Mouse (Mus musculus) thymus, adult 2 months (tissue): ENCODE data around the gene Cntnap1. TPM values are rescaled to one million over a fixed set of nuclear protein-coding genes. Genes with fewer than 3 reads are reported as not detected.

ENCODE experiments used
- DNase-seq: peaks from one replicate; pipeline ENCODE4 v3.0.0; 2021
- H3K27ac ChIP-seq: fragments of 200-500 bp; 2 replicates; pipeline ENCODE4 v1.5.1; 2012; ENCODE audit warnings: low read length, control low read depth; ENCODE audit not compliant: control insufficient read depth, insufficient read depth
- H3K27me3 ChIP-seq: fragments of 200-500 bp; 2 replicates; pipeline ENCODE4 v1.6.1; 2012; ENCODE audit warnings: mild to moderate bottlenecking, low read length, moderate library complexity, mixed read lengths; ENCODE audit not compliant: control insufficient read depth, insufficient read depth
- H3K36me3 ChIP-seq: fragments of 200-500 bp; 2 replicates; pipeline ENCODE4 v1.6.1; 2012; ENCODE audit warnings: mild to moderate bottlenecking, low read length, moderate library complexity; ENCODE audit not compliant: control insufficient read depth, insufficient read depth
- H3K4me1 ChIP-seq: fragments of 200-500 bp; replicated peaks from 2 replicates; pipeline ENCODE4 v1.6.1; 2012; ENCODE audit warnings: low read length; ENCODE audit not compliant: control insufficient read depth, insufficient read depth
- H3K4me3 ChIP-seq: fragments of 200-500 bp; 2 replicates; pipeline ENCODE4 v1.5.1; 2012; ENCODE audit warnings: mild to moderate bottlenecking, low read length, control low read depth, moderate library complexity; ENCODE audit not compliant: control insufficient read depth, insufficient read depth
- CTCF ChIP-seq: fragments of 200-500 bp; IDR thresholded peaks from 2 replicates; pipeline ENCODE4 v1.5.1; 2012; ENCODE audit warnings: mild to moderate bottlenecking, control low read depth, low read length, moderate library complexity, borderline replicate concordance; ENCODE audit not compliant: control insufficient read depth, poor library complexity, insufficient read depth; ENCODE audit errors: extremely low read depth
- POLR2A ChIP-seq: fragments of 200-500 bp; IDR thresholded peaks from 2 replicates; pipeline ENCODE4 v1.6.1; 2012; ENCODE audit warnings: mild to moderate bottlenecking, low read length, control low read depth, moderate library complexity; ENCODE audit not compliant: control insufficient read depth, poor library complexity, insufficient read depth; ENCODE audit errors: extremely low read depth
- WGBS: fragments of 180-500 bp; shearing (Covaris S2); methylation state at CpG from one replicate; pipeline ENCODE4 v1.1.7; 2018; 5-methylcytosine and 5-hydroxymethylcytosine counted together
- polyA plus RNA-seq: library from polyadenylated mRNA; depleted of rRNA; stranded (reverse); fragments of >200 nt; gene quantifications from 2 replicates; pipeline ENCODE4 v1.2.3, GENCODE M21; 2012

Cntnap1 gene
- polyA plus RNA-seq, 1 experiment: 4.5 TPM

DNA sequence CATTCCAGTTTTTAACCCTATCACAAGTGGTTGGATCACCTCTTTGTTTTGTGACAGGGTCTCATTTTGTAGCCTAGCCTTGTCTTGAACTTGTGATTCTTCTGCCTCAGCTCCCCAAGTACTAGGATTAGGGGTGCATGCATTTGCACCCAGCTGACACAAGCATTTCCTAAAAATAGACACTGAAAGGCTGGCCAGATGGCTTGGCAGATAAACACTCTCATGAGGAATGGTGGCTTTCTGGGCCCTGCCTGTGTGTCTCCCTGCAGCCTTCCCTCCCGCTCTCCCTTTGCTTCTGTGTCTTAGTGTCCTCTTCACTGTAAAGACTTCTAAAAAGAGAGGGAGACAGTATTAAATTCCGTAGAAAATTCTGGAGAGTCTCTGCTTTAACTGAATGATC lies 39.1 kb upstream of the Cntnap1 start:
- Histone ChIP-seq H3K4me1 (0 out of 2 replicates have a peak, but pooled peaks cover 2% of the 10 kb centered on the region), H3K4me3 (no peak overlapping the region), H3K36me3 (peaks cover 3% of the 10 kb centered on the region), H3K27me3 (no peaks in the 10 kb centered on the region), H3K27ac (no peak overlapping the region)
- DNase-seq: no peak
- TF ChIP-seq POLR2A (no peak), CTCF (no peak)
- WGBS: 82% methylated on average over 2 of the region's 2 CpGs

DNA sequence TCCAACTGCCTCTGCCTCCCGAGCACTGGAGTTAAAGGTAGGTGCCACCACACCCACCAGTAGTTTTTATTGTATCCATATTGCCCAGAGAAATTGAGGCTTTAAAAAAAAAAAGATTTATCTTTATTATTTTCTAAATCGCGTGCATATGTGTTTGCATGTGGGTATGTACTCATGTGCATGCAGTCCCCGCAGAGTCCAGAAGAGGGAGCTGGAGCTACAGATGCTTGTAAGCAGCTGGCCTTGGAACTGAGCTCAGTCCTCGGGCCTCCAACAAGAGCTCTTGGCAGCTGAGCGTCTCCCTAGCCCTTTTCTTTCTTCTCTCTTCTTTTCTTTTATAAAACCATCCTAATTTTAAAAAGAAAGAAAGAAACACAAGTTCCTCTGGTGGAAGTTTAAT lies 38.6 kb upstream of the Cntnap1 start:
- H3K4me3 ChIP-seq: no peak overlapping the region
- H3K4me1 ChIP-seq: 0 out of 2 replicates have a peak, but pooled peaks cover 2% of the 10 kb centered on the region
- DNase-seq: no peak
- H3K36me3 ChIP-seq: no peaks in the 10 kb centered on the region; the same call in 1 of the 2 replicates
- TF ChIP-seq CTCF (no peak), POLR2A (no peak)
- WGBS: 99% methylated on average over 6 of the region's 6 CpGs
- H3K27me3 ChIP-seq: no peaks in the 10 kb centered on the region
- no peak overlapping the region for H3K27ac ChIP-seq

DNA sequence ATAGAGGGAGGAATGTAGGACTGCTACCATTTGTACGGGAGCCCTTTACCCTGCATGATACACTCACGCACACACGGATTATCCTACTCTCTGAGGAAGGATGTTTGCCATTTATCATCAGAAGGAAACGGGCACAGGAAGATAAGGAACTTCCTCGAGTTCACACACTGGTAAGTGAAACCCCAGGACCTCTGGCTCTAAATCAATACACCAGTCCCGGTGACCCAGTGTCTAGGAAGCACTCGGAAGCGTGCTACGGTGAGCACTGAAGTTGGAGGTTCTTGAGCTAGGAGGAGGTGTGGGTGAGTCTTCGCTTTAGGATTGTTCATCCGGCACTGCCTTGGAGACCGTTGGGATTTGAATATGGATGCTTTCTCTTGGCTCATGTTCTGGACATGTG lies 37.3 kb upstream of the Cntnap1 start:
- Histone ChIP-seq H3K27me3 (no peaks in the 10 kb centered on the region), H3K4me1 (0 out of 2 replicates have a peak, but pooled peaks cover 2% of the 10 kb centered on the region), H3K27ac (no peak overlapping the region), H3K36me3 (no peaks in the 10 kb centered on the region), H3K4me3 (no peak overlapping the region)
- 62% methylated on average over 12 of the region's 12 CpGs for WGBS
- no peak for DNase-seq
- TF ChIP-seq POLR2A: no peak
- no peak for TF ChIP-seq CTCF

DNA sequence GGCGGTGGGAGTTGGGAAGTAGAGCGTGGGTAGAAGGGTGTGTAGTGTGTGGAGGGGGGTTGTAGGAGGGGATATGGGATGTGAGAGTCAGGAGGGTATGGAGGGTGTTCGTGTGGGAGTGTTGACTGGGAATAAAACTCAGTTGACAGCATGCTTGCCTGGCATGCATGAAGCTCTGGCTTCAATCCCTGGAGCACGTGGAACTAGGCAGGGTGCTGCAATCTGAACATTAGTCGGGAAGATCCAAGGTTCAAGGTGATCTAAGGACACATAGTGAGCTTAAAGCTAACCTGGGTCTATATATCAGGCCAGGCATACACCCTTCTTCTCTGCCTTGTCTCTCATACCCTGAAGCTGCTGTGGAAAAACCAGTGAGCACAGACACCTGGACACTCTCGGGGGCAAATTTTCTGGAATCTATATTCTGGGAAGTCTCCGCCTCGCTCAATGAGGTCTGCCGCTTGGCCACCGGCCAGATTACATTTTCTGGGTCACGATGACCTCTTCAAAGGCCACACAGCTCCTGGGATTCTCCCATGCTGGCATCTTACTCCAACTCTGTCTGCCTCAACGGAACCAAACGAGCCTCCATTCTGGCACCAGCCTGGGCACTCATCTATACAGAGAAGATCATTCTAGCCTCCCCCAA lies 36.0 kb upstream of the Cntnap1 start:
- Histone ChIP-seq H3K4me1 (0 out of 2 replicates have a peak, but pooled peaks cover 2% of the 10 kb centered on the region), H3K27me3 (no peaks in the 10 kb centered on the region; the same call in 1 of the 2 replicates), H3K27ac (no peak overlapping the region), H3K4me3 (no peak overlapping the region), H3K36me3 (no peaks in the 10 kb centered on the region)
- 95% methylated on average over 13 of the region's 13 CpGs for WGBS
- TF ChIP-seq POLR2A (no peak), CTCF (no peak)
- no peak for DNase-seq

DNA sequence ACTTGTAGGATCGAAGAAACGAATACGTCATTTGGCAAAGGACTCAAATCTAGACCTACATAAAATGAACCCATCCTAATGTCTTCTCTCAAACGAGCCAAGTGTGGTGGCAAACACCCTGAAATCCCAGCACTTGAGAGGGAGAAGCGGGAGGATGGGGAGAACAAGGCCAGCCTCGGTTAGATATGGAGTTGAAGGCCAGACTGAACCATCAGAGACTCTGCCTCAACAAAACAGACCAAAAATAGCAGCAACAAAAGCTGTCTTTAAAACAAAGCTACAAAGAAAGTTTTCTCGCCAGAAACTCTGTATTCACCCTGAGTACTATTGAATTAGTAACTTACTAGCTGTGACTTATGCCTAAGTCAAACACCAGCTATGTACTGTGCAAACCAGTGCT lies 33.3 kb upstream of the Cntnap1 start:
- TF ChIP-seq POLR2A (no peak), CTCF (no peak)
- Histone ChIP-seq H3K27me3 (peaks cover 6% of the 10 kb centered on the region; the same call in 1 of the 2 replicates), H3K27ac (no peak overlapping the region), H3K4me3 (no peak overlapping the region), H3K4me1 (peaks cover 4% of the 10 kb centered on the region; the same call in 1 of the 2 replicates), H3K36me3 (no peaks in the 10 kb centered on the region)
- WGBS: 88% methylated on average over 7 of the region's 7 CpGs
- DNase-seq: no peak

DNA sequence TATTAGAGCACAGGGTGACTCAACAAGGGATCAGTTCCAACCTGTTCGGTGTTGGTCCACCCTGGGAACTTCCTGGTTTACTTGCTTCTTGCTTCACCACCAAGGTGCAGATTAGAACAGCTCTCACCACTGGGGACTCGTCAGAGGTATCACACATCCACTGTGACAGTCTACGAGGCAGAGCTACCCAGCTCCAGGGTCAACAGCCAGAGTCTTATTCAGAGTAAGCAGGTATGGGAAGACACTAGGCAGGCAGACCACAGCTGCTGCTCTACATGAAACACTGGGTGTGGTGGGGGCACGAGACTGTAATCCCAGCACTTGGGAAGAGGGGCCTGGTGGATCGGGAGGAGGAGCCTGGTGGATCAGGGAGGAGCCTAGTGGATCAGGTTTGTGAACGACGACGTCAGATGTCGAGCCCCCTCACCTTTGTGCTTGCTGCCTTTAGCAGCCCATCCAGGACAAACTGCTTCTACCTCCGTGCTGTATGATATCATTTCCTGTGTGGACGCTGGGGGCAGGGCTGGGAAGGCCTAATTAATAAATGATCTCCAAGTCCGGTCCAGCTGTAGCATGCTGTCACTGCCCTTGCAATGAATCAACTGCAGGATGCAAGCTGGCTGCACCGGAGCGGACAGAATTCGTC lies 31.7 kb upstream of the Cntnap1 start:
- peaks cover 6% of the 10 kb centered on the region; the same call in 1 of the 2 replicates for H3K27me3 ChIP-seq
- peaks cover 7% of the 10 kb centered on the region; the same call in 1 of the 2 replicates for H3K4me1 ChIP-seq
- TF ChIP-seq CTCF: no peak
- no peak for TF ChIP-seq POLR2A
- no peaks in the 10 kb centered on the region for H3K36me3 ChIP-seq
- no peak for DNase-seq
- no peak overlapping the region for H3K4me3 ChIP-seq
- WGBS: 43% methylated on average over 15 of the region's 15 CpGs
- no peak overlapping the region for H3K27ac ChIP-seq
